Mouse (Mus musculus) G1E (cell line): Measurements from ENCODE around the gene Mmp8.

Source experiments
- CTCF ChIP-seq: IDR thresholded peaks from 2 replicates; pipeline ENCODE4 v1.5.1; 2012; ENCODE audit warnings: low read depth, low read length, inconsistent platforms, mixed read lengths
- GATA1 ChIP-seq: IDR thresholded peaks from 2 replicates; pipeline ENCODE4 v1.6.1; 2012; ENCODE audit warnings: borderline replicate concordance, low read length, inconsistent platforms, mixed read lengths

DNA sequence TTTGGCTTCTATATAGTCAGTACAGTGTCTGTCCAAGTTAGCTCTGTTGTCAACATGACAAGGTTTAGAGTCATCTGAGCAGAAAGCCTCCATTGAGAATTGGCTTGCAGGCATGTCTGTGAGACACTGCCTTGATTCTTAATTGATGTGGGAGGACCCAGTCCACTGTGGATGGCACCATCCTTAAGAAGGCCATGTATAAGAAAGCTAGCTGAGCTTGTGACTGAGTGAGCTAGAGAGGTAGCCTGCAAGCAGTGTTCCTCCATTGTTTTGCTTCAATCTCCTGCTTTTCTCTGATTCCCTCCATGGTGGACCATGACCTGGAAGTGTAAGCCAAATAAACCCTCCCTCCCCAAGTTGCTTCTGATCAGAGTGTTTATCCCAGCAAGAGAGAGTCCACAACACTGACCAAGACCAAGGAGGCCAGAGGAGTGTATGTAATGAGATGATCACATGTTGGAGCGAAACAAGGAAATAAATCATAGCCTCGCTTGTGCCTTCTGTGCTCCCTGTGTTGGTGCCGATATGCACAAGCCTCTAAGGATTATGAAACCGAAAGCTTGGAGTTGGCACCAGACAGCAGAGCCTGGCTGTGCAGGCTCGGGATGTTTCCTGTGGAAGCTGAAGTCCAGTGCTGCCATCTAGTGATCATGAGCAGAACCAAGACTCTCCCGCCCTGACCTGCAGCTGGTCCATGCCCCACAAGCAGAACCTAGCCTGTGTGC lies 36.7 kb downstream of the Mmp8 start:
- TF ChIP-seq CTCF = peak; percentile 39; the same call in 1 of the 2 replicates
- no peak for TF ChIP-seq GATA1
